Mouse (Mus musculus) lung, embryonic 14.5 days (tissue): ENCODE results near the gene Traf3ip2. TPM values are rescaled to one million over a fixed set of nuclear protein-coding genes. Genes with fewer than 3 reads are reported as not detected.

Experiments
- ATAC-seq: fragments of 200-750 bp; cut with Nextera tagmentation; 2 replicates; pipeline ENCODE4 v1.8.0; 2017; ENCODE audit warnings: mild to moderate bottlenecking, moderate TSS enrichment, moderate library complexity; ENCODE audit not compliant: insufficient read depth
- DNase-seq: peaks from one replicate; pipeline ENCODE4 v3.0.0-alpha.2; 2015
- H3K27ac ChIP-seq: fragments of 300-500 bp; sonication (generic); 2 replicates; pipeline ENCODE4 v1.5.1; 2014; ENCODE audit warnings: low read depth, mild to moderate bottlenecking, moderate library complexity
- H3K27me3 ChIP-seq: fragments of 300-500 bp; sonication (generic); 2 replicates; pipeline ENCODE4 v1.6.1; 2014; ENCODE audit warnings: low read length, control low read depth; ENCODE audit not compliant: insufficient read depth
- H3K36me3 ChIP-seq: fragments of 300-500 bp; sonication (generic); 2 replicates; pipeline ENCODE4 v1.6.1; 2014; ENCODE audit warnings: control low read depth; ENCODE audit not compliant: insufficient read depth
- H3K4me1 ChIP-seq: fragments of 300-500 bp; sonication (generic); 2 replicates; pipeline ENCODE4 v1.6.1; 2014; ENCODE audit warnings: antibody characterized with exemption, control low read depth; ENCODE audit not compliant: insufficient read depth
- H3K4me2 ChIP-seq: fragments of 300-500 bp; sonication (generic); 2 replicates; pipeline ENCODE4 v1.6.1; 2014; ENCODE audit warnings: mild to moderate bottlenecking
- H3K4me3 ChIP-seq: fragments of 300-500 bp; sonication (generic); 2 replicates; pipeline ENCODE4 v1.5.1; 2014; ENCODE audit warnings: low read depth, low read length
- H3K9ac ChIP-seq: fragments of 300-500 bp; sonication (generic); 2 replicates; pipeline ENCODE4 v1.6.1; 2014
- H3K9me3 ChIP-seq: fragments of 300-500 bp; sonication (generic); 2 replicates; pipeline ENCODE4 v1.6.1; 2016; ENCODE audit warnings: low read depth, low read length, control low read depth
- CTCF ChIP-seq: IDR thresholded peaks from 2 replicates; pipeline ENCODE4 v1.5.1; 2016; ENCODE audit warnings: antibody characterized with exemption, low read depth
- WGBS: fragments of 180-500 bp; shearing (Covaris S2); extraction: QIAGEN DNeasy Blood & Tissue Kit; methylation state at CpG from one replicate; pipeline ENCODE4 v1.1.7; 2014; 5-methylcytosine and 5-hydroxymethylcytosine counted together
- polyA plus RNA-seq: library from polyadenylated mRNA; unstranded; fragments of >200 nt; fragmentation: Nextera tagmentation; extraction: Ambion mirVana; gene quantifications from 2 replicates; pipeline ENCODE4 v1.2.1, GENCODE M21; 2014

Gene Traf3ip2
- polyA plus RNA-seq: 27.9 TPM in 2 replicates

GRCm38 (mm10) chr10:39612633-39612988 is at the start of gene Traf3ip2:
TSS of gene Traf3ip2 (plus strand) at chr10:39612934.
- Histone ChIP-seq H3K27ac (peak within 1 kb of the TSS; percentile 96), H3K36me3 (peaks cover 3% of the 10 kb centered on the region; the same call in 1 of the 2 replicates), H3K4me1 (peaks cover 21% of the 10 kb centered on the region), H3K9me3 (peaks cover 5% of the 10 kb centered on the region; the same call in 1 of the 2 replicates), H3K4me3 (peak within 1 kb of the TSS; percentile 43), H3K4me2 (peak within 1 kb of the TSS; percentile 74), H3K9ac (peak within 1 kb of the TSS; percentile 62), H3K27me3 (no peaks in the 10 kb centered on the region)
- DNase-seq: no peak
- ATAC-seq: no peak; the same call in 1 of the 2 replicates
- TF ChIP-seq CTCF: no peak
- 18% methylated on average over 4 of the region's 4 CpGs for WGBS

GRCm38 (mm10) chr10:39563552-39564223 is 49.0 kb upstream of the Traf3ip2 start:
- Histone ChIP-seq H3K4me3 (no peak overlapping the region), H3K27ac (no peak overlapping the region), H3K4me1 (peaks cover 8% of the 10 kb centered on the region; the same call in 1 of the 2 replicates), H3K9ac (no peak overlapping the region), H3K9me3 (no peaks in the 10 kb centered on the region), H3K36me3 (peaks cover 9% of the 10 kb centered on the region; the same call in 1 of the 2 replicates), H3K4me2 (no peak overlapping the region), H3K27me3 (no peaks in the 10 kb centered on the region)
- DNase-seq: no peak
- peak; percentile 19; the same call in 1 of the 2 replicates for ATAC-seq
- WGBS: 37% methylated on average over 24 of the region's 24 CpGs
- no peak for TF ChIP-seq CTCF

GRCm38 (mm10) chr10:39566901-39567300 is 45.8 kb upstream of the Traf3ip2 start:
- Histone ChIP-seq H3K9me3 (no peaks in the 10 kb centered on the region), H3K4me1 (peaks cover 9% of the 10 kb centered on the region; the same call in 1 of the 2 replicates), H3K36me3 (peaks cover 4% of the 10 kb centered on the region; the same call in 1 of the 2 replicates), H3K27me3 (no peaks in the 10 kb centered on the region), H3K9ac (no peak overlapping the region), H3K4me3 (no peak overlapping the region), H3K27ac (no peak overlapping the region), H3K4me2 (no peak overlapping the region)
- no peak for TF ChIP-seq CTCF
- DNase-seq (peak; percentile 29), ATAC-seq (no peak)
- WGBS: 63% methylated on average over 12 of the region's 12 CpGs

GRCm38 (mm10) chr10:39568991-39569390 is 43.7 kb upstream of the Traf3ip2 start:
- no peaks in the 10 kb centered on the region for H3K9me3 ChIP-seq
- peak overlapping the region; percentile 4; the same call in 1 of the 2 replicates for H3K27ac ChIP-seq
- WGBS: 62% methylated on average over 4 of the region's 4 CpGs
- no peak overlapping the region for H3K9ac ChIP-seq
- no peak for ATAC-seq
- H3K36me3 ChIP-seq: peaks cover 4% of the 10 kb centered on the region; the same call in 1 of the 2 replicates
- no peak overlapping the region for H3K4me3 ChIP-seq
- no peak for DNase-seq
- H3K4me2 ChIP-seq: no peak overlapping the region
- no peaks in the 10 kb centered on the region for H3K27me3 ChIP-seq
- no peak for TF ChIP-seq CTCF
- peaks cover 9% of the 10 kb centered on the region; the same call in 1 of the 2 replicates for H3K4me1 ChIP-seq

GRCm38 (mm10) chr10:39571011-39571410 is 41.7 kb upstream of the Traf3ip2 start:
- WGBS: 27% methylated on average over 7 of the region's 7 CpGs
- no peak overlapping the region for H3K4me2 ChIP-seq
- no peak overlapping the region for H3K9ac ChIP-seq
- H3K36me3 ChIP-seq: no peaks in the 10 kb centered on the region
- H3K27ac ChIP-seq: peak overlapping the region; percentile 58; the same call in 1 of the 2 replicates
- no peaks in the 10 kb centered on the region for H3K27me3 ChIP-seq
- no peak overlapping the region for H3K4me3 ChIP-seq
- no peaks in the 10 kb centered on the region for H3K9me3 ChIP-seq
- no peak for ATAC-seq
- DNase-seq: peak; percentile 35
- TF ChIP-seq CTCF: no peak
- peaks cover 9% of the 10 kb centered on the region; the same call in 1 of the 2 replicates for H3K4me1 ChIP-seq

- DNase-seq (no peak), ATAC-seq (0 out of 2 replicates have a peak, but pooled peaks have one; percentile 14)
- 64% methylated on average over 9 of the region's 9 CpGs for WGBS
- Histone ChIP-seq H3K4me3 (no peak overlapping the region), H3K4me1 (peaks cover 9% of the 10 kb centered on the region; the same call in 1 of the 2 replicates), H3K9me3 (no peaks in the 10 kb centered on the region), H3K36me3 (no peaks in the 10 kb centered on the region), H3K4me2 (no peak overlapping the region), H3K27me3 (no peaks in the 10 kb centered on the region), H3K27ac (no peak overlapping the region), H3K9ac (no peak overlapping the region)
- TF ChIP-seq CTCF: no peak
Observed at GRCm38 (mm10) chr10:39572050-39572671, 40.6 kb upstream of the Traf3ip2 start.

GRCm38 (mm10) chr10:39572672-39573051 is 40.1 kb upstream of the Traf3ip2 start:
- no peak overlapping the region; the same call in 1 of the 2 replicates for H3K27ac ChIP-seq
- TF ChIP-seq CTCF: no peak

More at GRCm38 (mm10) chr10:39572672-39573051, 40.1 kb upstream of the Traf3ip2 start:
- Histone ChIP-seq H3K9me3 (no peaks in the 10 kb centered on the region), H3K9ac (no peak overlapping the region), H3K4me1 (peaks cover 9% of the 10 kb centered on the region; the same call in 1 of the 2 replicates), H3K4me2 (no peak overlapping the region), H3K4me3 (no peak overlapping the region), H3K36me3 (no peaks in the 10 kb centered on the region), H3K27me3 (no peaks in the 10 kb centered on the region)
- WGBS: 35% methylated on average over 6 of the region's 6 CpGs
- DNase-seq (peak; percentile 34), ATAC-seq (peak; percentile 32; the same call in 1 of the 2 replicates)
